Mouse (Mus musculus) E14TG2a.4 (cell line): ENCODE results near the gene Gsdma.

Experiments
- CTCF ChIP-seq: conservative IDR thresholded peaks from 2 replicates; pipeline ENCODE4 v1.5.1; 2014; ENCODE audit warnings: low read length
- NANOG ChIP-seq: IDR thresholded peaks from 2 replicates; pipeline ENCODE4 v1.6.1; 2014; ENCODE audit warnings: borderline replicate concordance, low read length, mixed read lengths
- POU5F1 ChIP-seq: IDR thresholded peaks from 2 replicates; pipeline ENCODE4 v1.6.1; 2014; ENCODE audit warnings: low read length, borderline replicate concordance

DNA sequence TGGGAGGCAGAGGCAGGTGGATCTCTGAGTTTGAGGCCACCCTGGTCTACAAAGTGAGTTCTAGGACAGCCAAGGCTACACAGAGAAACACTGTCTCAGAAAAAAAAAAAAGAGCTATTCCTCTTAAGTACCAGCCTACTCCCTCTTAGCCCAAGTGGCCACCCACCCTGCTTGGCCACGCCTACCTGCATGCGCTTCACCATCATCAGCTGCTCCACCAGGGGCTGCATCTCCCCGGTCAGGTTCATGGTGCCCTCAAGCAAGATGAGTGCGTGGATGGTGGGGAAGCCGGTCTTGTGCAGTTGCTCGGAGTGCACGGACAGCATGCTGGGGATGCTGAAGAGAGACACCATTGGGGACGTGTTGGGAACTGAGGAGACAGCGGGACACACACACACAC is 51.8 kb downstream of the Gsdma start:
- TF ChIP-seq CTCF (no peak), POU5F1 (no peak), NANOG (no peak)
